Mouse (Mus musculus) cerebellum, adult 2 months (tissue): Measurements from ENCODE around the gene Etl4.
A peak's percentile ranks its signal among the peaks of the same experiment; 100 is the strongest.

Experiments
- CTCF ChIP-seq: fragments of 200-500 bp; IDR thresholded peaks from 2 replicates; pipeline ENCODE4 v1.5.1; 2011; ENCODE audit warnings: low read depth, mild to moderate bottlenecking, control low read depth, low read length, moderate library complexity, borderline replicate concordance; ENCODE audit not compliant: insufficient read depth
- POLR2A ChIP-seq: fragments of 200-500 bp; IDR thresholded peaks from 2 replicates; pipeline ENCODE4 v1.6.1; 2011; ENCODE audit warnings: low read length, control low read depth, borderline replicate concordance; ENCODE audit not compliant: insufficient read depth

DNA sequence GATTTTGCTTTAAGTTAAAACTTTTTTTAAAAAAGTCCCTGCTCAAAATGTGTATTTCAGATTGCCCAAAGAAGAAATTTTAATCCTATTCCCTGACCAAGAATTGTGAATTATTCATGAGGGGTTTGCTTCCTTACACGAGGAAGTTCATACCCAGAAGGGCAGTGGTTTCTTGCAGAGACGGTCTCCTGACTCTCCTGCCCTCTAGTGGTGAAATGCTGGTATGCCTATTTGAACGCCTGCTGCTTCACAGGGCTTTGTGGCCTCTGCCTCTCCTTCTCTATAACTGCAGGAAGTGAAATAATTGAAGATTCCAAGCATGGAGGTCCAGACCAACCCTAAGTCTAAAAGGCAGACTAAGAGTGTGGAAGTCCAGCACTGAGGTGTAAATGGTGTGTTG lies 585.1 kb downstream of the Etl4 start:
- TF ChIP-seq CTCF (peak; percentile 72), POLR2A (no peak)
